Mouse (Mus musculus): ENCODE measurements around the gene Ptger2.
A peak's percentile ranks its signal among the peaks of the same experiment; 100 is the strongest.
"Not testable (repeated sequence)": the region's sequence is repeated elsewhere in the genome, so short reads cannot be mapped to it uniquely, and the experiment has no call there.

Ptger2 gene

GRCm38 (mm10) chr14:44987674-44988355 lies at the start of gene Ptger2:
Gene Ptger2, plus strand, starts transcription at chr14:44988195.
- DNase-seq (ENCODE audit: low read depth in 2 of 2, low spot score in 2 of 2) = not testable (repeated sequence)

GRCm38 (mm10) chr14:44960746-44961145 lies 27.2 kb upstream of the Ptger2 start:
- DNase-seq (ENCODE audit: low read depth in 2 of 2, low spot score in 2 of 2) = no peak

GRCm38 (mm10) chr14:44977278-44977677 lies 10.7 kb upstream of the Ptger2 start:
- peak; percentile 47 to 73 for DNase-seq (ENCODE audit: low read depth in 2 of 2, low spot score in 2 of 2)

GRCm38 (mm10) chr14:44979887-44980286 lies 8.1 kb upstream of the Ptger2 start:
- DNase-seq (ENCODE audit: low read depth in 2 of 2, low spot score in 2 of 2) = no peak

- DNase-seq (ENCODE audit: low read depth in 2 of 2, low spot score in 2 of 2) = peak in 1 of 2 experiments; percentile 37
Observed at GRCm38 (mm10) chr14:44981490-44981889, 6.5 kb upstream of the Ptger2 start.

GRCm38 (mm10) chr14:44984106-44984505 lies 3.9 kb upstream of the Ptger2 start:
- no peak for DNase-seq (ENCODE audit: low read depth in 2 of 2, low spot score in 2 of 2)

- no peak for DNase-seq (ENCODE audit: low read depth in 2 of 2, low spot score in 2 of 2)
Observed at GRCm38 (mm10) chr14:44986248-44986647, 1.7 kb upstream of the Ptger2 start.

GRCm38 (mm10) chr14:44988456-44989016 lies 541 bp downstream of the Ptger2 start:
- DNase-seq (ENCODE audit: low read depth in 2 of 2, low spot score in 2 of 2) = peak; percentile 44 to 49

- DNase-seq (ENCODE audit: low read depth in 2 of 2, low spot score in 2 of 2) = peak in 1 of 2 experiments; percentile 7
Observed at GRCm38 (mm10) chr14:44989017-44989721, 1.2 kb downstream of the Ptger2 start.

- DNase-seq (ENCODE audit: low read depth in 2 of 2, low spot score in 2 of 2) = peak in 1 of 2 experiments; percentile 1
Observed at GRCm38 (mm10) chr14:44989751-44990150, 1.8 kb downstream of the Ptger2 start.

- DNase-seq (ENCODE audit: low read depth in 2 of 2, low spot score in 2 of 2) = no peak
Observed at GRCm38 (mm10) chr14:44994337-44994736, 6.3 kb downstream of the Ptger2 start.

GRCm38 (mm10) chr14:45000086-45000769 lies 12.2 kb downstream of the Ptger2 start:
- no peak for DNase-seq (ENCODE audit: low read depth in 2 of 2, low spot score in 2 of 2)

- DNase-seq (ENCODE audit: low read depth in 2 of 2, low spot score in 2 of 2) = no peak
Observed at GRCm38 (mm10) chr14:45005698-45006283, 17.8 kb downstream of the Ptger2 start.

- DNase-seq (ENCODE audit: low read depth in 2 of 2, low spot score in 2 of 2) = no peak
Observed at GRCm38 (mm10) chr14:45009242-45009641, 21.2 kb downstream of the Ptger2 start.

GRCm38 (mm10) chr14:45011260-45011659 lies 23.3 kb downstream of the Ptger2 start:
- no peak for DNase-seq (ENCODE audit: low read depth in 2 of 2, low spot score in 2 of 2)

GRCm38 (mm10) chr14:45011671-45012070 lies 23.7 kb downstream of the Ptger2 start:
- no peak for DNase-seq (ENCODE audit: low read depth in 2 of 2, low spot score in 2 of 2)

GRCm38 (mm10) chr14:45021551-45021950 lies 33.6 kb downstream of the Ptger2 start:
- no peak for DNase-seq (ENCODE audit: low read depth in 2 of 2, low spot score in 2 of 2)

GRCm38 (mm10) chr14:45034293-45034692 lies 46.3 kb downstream of the Ptger2 start:
- no peak for DNase-seq (ENCODE audit: low read depth in 2 of 2, low spot score in 2 of 2)

- DNase-seq (ENCODE audit: low read depth in 2 of 2, low spot score in 2 of 2) = no peak
Observed at GRCm38 (mm10) chr14:45036579-45036978, 48.6 kb downstream of the Ptger2 start.

- DNase-seq (ENCODE audit: low read depth in 2 of 2, low spot score in 2 of 2) = no peak
Observed at GRCm38 (mm10) chr14:45038052-45038451, 50.1 kb downstream of the Ptger2 start.

GRCm38 (mm10) chr14:45040851-45041475 lies 53.0 kb downstream of the Ptger2 start:
- DNase-seq (ENCODE audit: low read depth in 2 of 2, low spot score in 2 of 2) = no peak
